Mouse (Mus musculus) spleen, postnatal 36 days (tissue): ENCODE measurements around the gene Svep1.

Source experiments
- DNase-seq, 2 experiments: peaks; one replicate each; pipeline ENCODE4 v3.0.0; 2022; ENCODE audit warnings: low spot score in 2 of 2, mixed read lengths in 1 of 2

The Svep1 gene

GRCm38 (mm10) chr4:58170430-58170829, 36.2 kb downstream of the Svep1 start:
- DNase-seq = no peak

GRCm38 (mm10) chr4:58169918-58170317, 36.7 kb downstream of the Svep1 start:
- no peak for DNase-seq

GRCm38 (mm10) chr4:58168366-58168765, 38.3 kb downstream of the Svep1 start:
- DNase-seq = no peak

- no peak for DNase-seq
These were observed 40.9 kb downstream of the Svep1 start for GRCm38 (mm10) chr4:58165711-58166110.

- no peak for DNase-seq
These were observed 44.8 kb downstream of the Svep1 start for GRCm38 (mm10) chr4:58161901-58162300.

GRCm38 (mm10) chr4:58159564-58159963, 47.1 kb downstream of the Svep1 start:
- DNase-seq = no peak

GRCm38 (mm10) chr4:58150301-58150700, 56.4 kb downstream of the Svep1 start:
- no peak for DNase-seq

- no peak for DNase-seq
These were observed 57.5 kb downstream of the Svep1 start for GRCm38 (mm10) chr4:58149186-58149585.

GRCm38 (mm10) chr4:58148547-58148946, 58.1 kb downstream of the Svep1 start:
- no peak for DNase-seq

GRCm38 (mm10) chr4:58146676-58147075, 60.0 kb downstream of the Svep1 start:
- DNase-seq = no peak

- no peak for DNase-seq
These were observed 66.7 kb downstream of the Svep1 start for GRCm38 (mm10) chr4:58139764-58140556.

- no peak for DNase-seq
These were observed 67.4 kb downstream of the Svep1 start for GRCm38 (mm10) chr4:58139241-58139640.

- DNase-seq = no peak
These were observed 72.9 kb downstream of the Svep1 start for GRCm38 (mm10) chr4:58133610-58134309.

- no peak for DNase-seq
These were observed 76.8 kb downstream of the Svep1 start for GRCm38 (mm10) chr4:58129844-58130243.

GRCm38 (mm10) chr4:58127024-58127423, 79.6 kb downstream of the Svep1 start:
- no peak for DNase-seq

GRCm38 (mm10) chr4:58115452-58115851, 91.2 kb downstream of the Svep1 start:
- no peak for DNase-seq

- no peak for DNase-seq
These were observed 95.7 kb downstream of the Svep1 start for GRCm38 (mm10) chr4:58111008-58111407.

- no peak for DNase-seq
These were observed 96.9 kb downstream of the Svep1 start for GRCm38 (mm10) chr4:58109793-58110192.

- DNase-seq = no peak
These were observed 98.3 kb downstream of the Svep1 start for GRCm38 (mm10) chr4:58108364-58108763.

- DNase-seq = no peak
These were observed 108.9 kb downstream of the Svep1 start for GRCm38 (mm10) chr4:58097732-58098131.

- no peak for DNase-seq
These were observed 119.9 kb downstream of the Svep1 start for GRCm38 (mm10) chr4:58086738-58087137.

- no peak for DNase-seq
These were observed 120.5 kb downstream of the Svep1 start for GRCm38 (mm10) chr4:58086151-58086550.

- no peak for DNase-seq
These were observed 121.3 kb downstream of the Svep1 start for GRCm38 (mm10) chr4:58085340-58085739.
